Mouse (Mus musculus) lung, embryonic 16.5 days (tissue): ENCODE data around the gene Rad50. TPM values are rescaled to one million over a fixed set of nuclear protein-coding genes. Genes with fewer than 3 reads are reported as not detected.

Experiments used
- ATAC-seq: fragments of 200-750 bp; cut with Nextera tagmentation; 2 replicates; pipeline ENCODE4 v1.8.0; 2017; ENCODE audit warnings: low read depth, mild to moderate bottlenecking, moderate library complexity
- H3K27ac ChIP-seq: fragments of 300-500 bp; sonication (generic); 2 replicates; pipeline ENCODE4 v1.5.1; 2014; ENCODE audit warnings: mild to moderate bottlenecking, control low read depth, low read length
- H3K27me3 ChIP-seq: fragments of 300-500 bp; sonication (generic); 2 replicates; pipeline ENCODE4 v1.6.1; 2014; ENCODE audit warnings: low read depth, low read length, mixed read lengths; ENCODE audit not compliant: control insufficient read depth, insufficient read depth
- H3K36me3 ChIP-seq: fragments of 300-500 bp; sonication (generic); 2 replicates; pipeline ENCODE4 v1.6.1; 2014; ENCODE audit warnings: low read length; ENCODE audit not compliant: control insufficient read depth, insufficient read depth
- H3K4me1 ChIP-seq: fragments of 300-500 bp; sonication (generic); replicated peaks from 2 replicates; pipeline ENCODE4 v1.6.1; 2014; ENCODE audit warnings: low read length, mixed read lengths; ENCODE audit not compliant: control insufficient read depth, insufficient read depth
- H3K4me2 ChIP-seq: fragments of 300-500 bp; sonication (generic); 2 replicates; pipeline ENCODE4 v1.6.1; 2014; ENCODE audit warnings: low read depth, low read length, control low read depth
- H3K4me3 ChIP-seq: fragments of 300-500 bp; sonication (generic); 2 replicates; pipeline ENCODE4 v1.5.1; 2014; ENCODE audit warnings: mild to moderate bottlenecking, low read length, control low read depth
- H3K9ac ChIP-seq: fragments of 300-500 bp; sonication (generic); 2 replicates; pipeline ENCODE4 v1.6.1; 2014; ENCODE audit warnings: low read length, control low read depth
- H3K9me3 ChIP-seq: fragments of 300-500 bp; sonication (generic); 2 replicates; pipeline ENCODE4 v1.6.1; 2016; ENCODE audit warnings: low read length; ENCODE audit not compliant: control insufficient read depth
- WGBS: fragments of 180-500 bp; shearing (Covaris S2); extraction: QIAGEN DNeasy Blood & Tissue Kit; methylation state at CpG from one replicate; pipeline ENCODE4 v1.1.7; 2014; 5-methylcytosine and 5-hydroxymethylcytosine counted together
- polyA plus RNA-seq: library from polyadenylated mRNA; unstranded; fragments of >200 nt; fragmentation: Nextera tagmentation; extraction: Ambion mirVana; gene quantifications from 2 replicates; pipeline ENCODE4 v1.2.1, GENCODE M21; 2015

Gene Rad50
- polyA plus RNA-seq, 1 experiment from 2014 or later, result 33.7 TPM

DNA sequence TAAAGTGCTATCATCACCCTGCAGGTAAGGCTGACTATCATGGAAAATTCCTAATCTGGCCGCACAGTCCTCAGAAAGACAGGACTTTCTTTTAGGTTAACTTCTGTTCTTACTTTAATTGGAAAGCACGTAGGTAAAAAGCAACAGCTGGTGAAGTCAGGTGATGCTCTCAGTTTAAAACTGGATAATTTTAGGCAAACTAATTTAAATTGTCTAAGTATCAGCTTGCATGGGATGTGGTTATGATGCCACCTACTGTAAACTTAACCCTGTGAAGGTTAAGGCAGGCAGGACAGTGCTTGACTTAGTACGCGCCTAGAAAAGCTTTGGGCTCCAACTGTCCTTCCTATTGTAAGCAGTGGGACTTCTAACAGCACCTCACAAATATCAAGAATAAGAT is 35.7 kb downstream of the Rad50 start:
- no peak for ATAC-seq

GRCm38 (mm10) chr11:53664091-53664490 is 43.0 kb downstream of the Rad50 start:
- Histone ChIP-seq H3K36me3 (peaks cover 20% of the 10 kb centered on the region), H3K4me3 (no peak overlapping the region), H3K9me3 (no peaks in the 10 kb centered on the region), H3K4me1 (no peaks in the 10 kb centered on the region), H3K4me2 (no peak overlapping the region), H3K27ac (no peak overlapping the region), H3K9ac (no peak overlapping the region), H3K27me3 (no peaks in the 10 kb centered on the region)
- WGBS, result 73% methylated on average over 5 of the region's 5 CpGs
- ATAC-seq, result no peak

More for the DNA sequence above, 35.7 kb downstream of the Rad50 start:
- Histone ChIP-seq H3K4me3 (no peak overlapping the region), H3K4me2 (no peak overlapping the region), H3K9ac (no peak overlapping the region), H3K27ac (no peak overlapping the region), H3K36me3 (peaks cover 34% of the 10 kb centered on the region), H3K4me1 (no peaks in the 10 kb centered on the region), H3K9me3 (no peaks in the 10 kb centered on the region), H3K27me3 (no peaks in the 10 kb centered on the region)
- WGBS, result 91% methylated on average over 4 of the region's 4 CpGs

DNA sequence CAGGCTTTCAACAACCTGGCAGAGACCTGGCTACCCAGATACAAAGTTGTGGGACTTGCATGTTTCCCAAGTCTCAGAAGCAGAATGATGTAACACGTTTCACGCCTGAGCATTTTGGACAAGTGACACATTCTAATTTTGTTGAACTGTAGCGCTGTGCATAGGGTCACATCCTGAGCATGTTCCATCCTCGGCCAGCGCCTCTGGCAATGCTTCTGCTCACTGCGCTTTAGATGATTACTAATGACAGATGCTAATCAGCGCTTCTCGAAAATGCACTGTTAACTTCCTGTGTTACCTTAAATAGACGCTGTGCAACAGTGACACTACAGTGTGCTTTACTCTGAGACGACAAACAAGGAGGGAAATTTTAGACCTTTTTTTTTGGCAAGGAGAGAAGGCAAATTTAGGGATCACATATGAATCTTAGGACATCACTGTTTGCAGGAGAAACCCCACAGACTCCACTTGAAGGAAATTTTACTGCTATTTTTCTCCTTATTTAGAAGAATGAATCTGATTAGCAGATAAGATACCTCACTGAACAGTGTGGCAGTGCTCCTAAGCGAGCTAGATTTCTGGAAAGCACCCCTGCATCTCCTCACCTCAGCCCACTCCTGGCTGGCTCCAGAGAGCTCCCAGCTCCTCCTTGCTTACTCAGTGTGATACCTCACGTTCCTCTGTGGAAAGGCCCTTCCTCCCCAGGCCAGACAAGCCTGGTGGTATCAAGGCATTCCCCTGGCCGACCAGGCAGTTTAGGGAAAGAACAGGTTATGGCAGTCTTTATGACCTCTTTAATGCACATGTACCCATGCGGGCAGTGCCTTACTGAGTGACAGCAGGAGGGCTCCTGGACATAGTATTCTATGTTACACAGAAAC is 44.1 kb downstream of the Rad50 start:
- Histone ChIP-seq H3K4me2 (no peak overlapping the region), H3K4me1 (no peaks in the 10 kb centered on the region), H3K9ac (no peak overlapping the region), H3K9me3 (no peaks in the 10 kb centered on the region), H3K27ac (no peak overlapping the region), H3K36me3 (peaks cover 19% of the 10 kb centered on the region), H3K4me3 (no peak overlapping the region), H3K27me3 (no peaks in the 10 kb centered on the region)
- 66% methylated on average over 14 of the region's 14 CpGs for WGBS
- ATAC-seq, result no peak

DNA sequence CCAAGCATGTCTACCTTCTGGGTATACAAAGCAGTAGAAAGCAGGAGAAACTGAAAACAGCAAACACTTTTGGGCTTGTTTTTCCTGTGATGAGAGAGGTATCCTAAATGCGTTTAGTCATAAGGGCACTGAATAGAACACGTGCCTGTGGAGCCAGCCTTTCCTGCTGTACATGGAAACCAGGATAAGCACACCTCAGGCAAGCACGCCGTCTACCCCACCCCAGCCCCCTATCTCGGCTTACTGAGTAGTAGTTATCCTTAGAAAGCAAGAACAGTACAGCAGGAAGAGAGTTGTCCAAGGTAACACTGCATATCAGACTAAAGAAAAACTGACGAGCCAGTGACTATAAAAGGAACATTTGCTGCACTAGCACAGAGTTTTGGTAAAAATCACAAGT is 49.3 kb downstream of the Rad50 start:
- no peak for ATAC-seq
- H3K9ac ChIP-seq, result no peak overlapping the region
- 80% methylated on average over 6 of the region's 6 CpGs for WGBS

GRCm38 (mm10) chr11:53657381-53657780 is 49.7 kb downstream of the Rad50 start:
- no peak overlapping the region for H3K9ac ChIP-seq

More for the DNA sequence above, 49.3 kb downstream of the Rad50 start:
- Histone ChIP-seq H3K27ac (no peak overlapping the region), H3K4me3 (no peak overlapping the region), H3K4me2 (no peak overlapping the region), H3K9me3 (no peaks in the 10 kb centered on the region), H3K4me1 (no peaks in the 10 kb centered on the region), H3K36me3 (peaks cover 13% of the 10 kb centered on the region), H3K27me3 (no peaks in the 10 kb centered on the region)

GRCm38 (mm10) chr11:53656558-53657202 is 50.4 kb downstream of the Rad50 start:
- Histone ChIP-seq H3K9ac (no peak overlapping the region), H3K4me2 (no peak overlapping the region), H3K27ac (no peak overlapping the region), H3K4me1 (no peaks in the 10 kb centered on the region), H3K27me3 (no peaks in the 10 kb centered on the region), H3K4me3 (no peak overlapping the region), H3K36me3 (peaks cover 21% of the 10 kb centered on the region), H3K9me3 (no peaks in the 10 kb centered on the region)
- ATAC-seq, result no peak
- WGBS, result 60% methylated on average over 9 of the region's 9 CpGs

More at GRCm38 (mm10) chr11:53657381-53657780, 49.7 kb downstream of the Rad50 start:
- Histone ChIP-seq H3K27ac (no peak overlapping the region), H3K4me3 (no peak overlapping the region), H3K9me3 (no peaks in the 10 kb centered on the region), H3K27me3 (no peaks in the 10 kb centered on the region), H3K4me1 (no peaks in the 10 kb centered on the region), H3K4me2 (no peak overlapping the region), H3K36me3 (peaks cover 15% of the 10 kb centered on the region)
- no peak for ATAC-seq
- 79% methylated on average over 8 of the region's 8 CpGs for WGBS

DNA sequence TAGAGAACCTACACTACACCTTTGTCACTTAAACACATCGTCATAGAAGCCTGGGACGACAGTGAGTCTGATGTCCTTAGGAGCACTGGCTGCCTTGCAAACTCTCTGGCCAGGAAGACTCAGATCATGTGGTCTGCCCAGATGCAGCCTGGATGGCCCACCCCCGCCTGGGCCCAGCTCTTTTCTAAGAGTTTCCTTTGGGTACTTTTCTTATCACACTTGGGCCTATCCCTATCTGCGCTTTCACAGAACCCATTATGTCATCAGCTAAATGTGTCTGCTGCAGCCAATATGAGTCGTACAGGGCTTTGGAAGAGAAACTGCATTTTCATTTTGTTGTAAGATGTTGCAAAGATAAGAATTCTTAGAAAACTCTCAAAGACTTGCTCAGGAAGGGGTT is 52.1 kb downstream of the Rad50 start:
- Histone ChIP-seq H3K9ac (no peak overlapping the region), H3K27me3 (no peaks in the 10 kb centered on the region), H3K9me3 (no peaks in the 10 kb centered on the region), H3K27ac (no peak overlapping the region), H3K4me1 (no peaks in the 10 kb centered on the region), H3K36me3 (peaks cover 28% of the 10 kb centered on the region), H3K4me3 (no peak overlapping the region), H3K4me2 (no peak overlapping the region)
- ATAC-seq, result no peak
- WGBS, result 63% methylated on average over 5 of the region's 5 CpGs

DNA sequence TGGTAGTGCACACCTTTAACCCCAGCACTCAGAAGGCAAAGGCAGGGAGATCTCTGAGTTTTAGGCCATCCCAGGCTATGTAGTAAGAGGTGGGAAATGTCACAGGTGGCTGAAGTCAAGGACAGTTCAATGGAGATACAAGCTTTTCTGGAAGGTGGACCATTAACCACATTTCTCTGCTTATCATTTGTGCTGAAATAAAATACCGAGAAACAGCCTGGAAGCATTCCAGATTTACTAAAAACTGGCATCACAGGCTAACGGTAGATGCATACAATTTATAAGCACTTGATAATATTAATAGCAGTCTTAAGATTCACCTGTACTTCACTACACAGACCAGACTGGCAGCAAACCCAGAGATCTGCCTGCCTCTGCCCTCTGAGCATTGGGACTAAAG is 54.7 kb downstream of the Rad50 start:
- Histone ChIP-seq H3K4me3 (no peak overlapping the region), H3K4me2 (no peak overlapping the region), H3K9ac (no peak overlapping the region), H3K27ac (no peak overlapping the region), H3K36me3 (peaks cover 34% of the 10 kb centered on the region), H3K4me1 (no peaks in the 10 kb centered on the region), H3K9me3 (no peaks in the 10 kb centered on the region), H3K27me3 (no peaks in the 10 kb centered on the region)
- 80% methylated on average over 2 of the region's 2 CpGs for WGBS
- ATAC-seq, result no peak

- H3K9me3 ChIP-seq, result no peaks in the 10 kb centered on the region
- no peaks in the 10 kb centered on the region for H3K27me3 ChIP-seq
- no peak overlapping the region for H3K27ac ChIP-seq
- H3K4me2 ChIP-seq, result no peak overlapping the region
- H3K4me3 ChIP-seq, result no peak overlapping the region
- H3K36me3 ChIP-seq, result peaks cover 34% of the 10 kb centered on the region
- no peaks in the 10 kb centered on the region for H3K4me1 ChIP-seq
- no peak for ATAC-seq
- no peak overlapping the region for H3K9ac ChIP-seq
- 90% methylated on average over 4 of the region's 4 CpGs for WGBS
Measured at GRCm38 (mm10) chr11:53651441-53651840, 55.7 kb downstream of the Rad50 start.
